ENCODE assay signal across 18 mouse cellular contexts in the genomic region with DNA sequence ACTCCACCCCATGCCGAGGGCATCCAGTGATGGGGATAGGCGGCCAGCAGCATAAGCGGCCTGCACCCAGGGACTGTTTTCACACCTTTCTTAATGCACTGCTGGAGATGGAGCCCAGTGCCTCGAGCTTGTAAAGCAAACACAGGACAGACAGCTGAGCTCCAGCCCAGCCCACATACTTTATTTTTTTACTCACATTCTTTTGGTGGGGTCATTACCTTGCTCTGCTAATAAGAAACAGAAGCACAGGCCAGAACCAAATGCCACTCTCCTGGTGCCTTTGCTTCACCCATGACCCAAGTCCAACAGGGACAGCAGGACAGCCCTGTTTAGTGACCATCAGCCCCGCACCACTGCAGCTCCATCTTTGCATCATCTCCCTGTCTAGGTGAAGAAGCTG.
DNase-seq lines count a peak whose midpoint lies in the region; ATAC-seq and TF ChIP-seq lines count a peak whose summit lies in the region.
"Had no signal": no experiment of that assay in that cellular context is flagged by ENCODE, and none has a peak within 500 bp of the region (broad histone marks: within the 10 kb centered on the region; RNA-seq: fewer than 3 reads in every experiment).

No protein-coding gene starts in this region.

- peak; percentile 41; the same call in 1 of the 2 replicates for ATAC-seq in stomach, embryonic 15.5 days (ENCODE audit: insufficient read depth, low FRiP score, low read depth)
- ATAC-seq in stomach, postnatal 0 days (ENCODE audit: low FRiP score, low TSS enrichment), result no peak
- ATAC-seq: forebrain, embryonic 13.5 days had no signal

- DNase-seq in stomach, postnatal 0 days (ENCODE audit: low spot score), result no peak
- peak; percentile 29 for DNase-seq in kidney, adult 9 months
- DNase-seq in limb, embryonic 10.5 days (ENCODE audit: low spot score), result peak; percentile 48
- no peak for DNase-seq in c-Kit-positive CD71-positive TER-119-positive erythroid progenitor cells, embryonic 14.5 days (ENCODE audit: low spot score)
- no peak for DNase-seq in left cerebral cortex, adult 2 months (ENCODE audit: extremely low spot score in 1 of 2, low spot score in 2 of 2)
- DNase-seq in thymus, postnatal 25 days, result no peak
- DNase-seq: adrenal gland, adult 8-10 months; cerebellum, adult 9-11 months; gastrocnemius, postnatal 36 days; midbrain, embryonic 14.5 days; retina, postnatal 1 day; thymus, postnatal 4 days had no signal

- H3K27me3 ChIP-seq in stomach, embryonic 15.5 days (replicated peaks), result no peaks in the 10 kb centered on the region
- H3K27me3 ChIP-seq in stomach, postnatal 0 days (ENCODE audit: control insufficient read depth, insufficient read depth, low read length), result no peaks in the 10 kb centered on the region
- H3K27me3 ChIP-seq in limb, embryonic 10.5 days (ENCODE audit: low read depth, poor library complexity, severe bottlenecking), result no peaks in the 10 kb centered on the region
- H3K27me3 ChIP-seq: embryonic facial prominence, embryonic 15.5 days; forebrain, embryonic 13.5 days; heart, embryonic 13.5 days; neural tube, embryonic 12.5 days had no signal

- 53% methylated on average over 5 of the region's 5 CpGs for WGBS in stomach, embryonic 15.5 days
- 60% methylated on average over 5 of the region's 5 CpGs for WGBS in stomach, postnatal 0 days
- 30% methylated on average over 5 of the region's 5 CpGs for WGBS in limb, embryonic 10.5 days

- H3K36me3 ChIP-seq in stomach, embryonic 15.5 days, result no peaks in the 10 kb centered on the region; the same call in 1 of the 2 replicates
- H3K36me3 ChIP-seq in stomach, postnatal 0 days (ENCODE audit: control insufficient read depth, insufficient read depth, low read length), result peaks cover 10% of the 10 kb centered on the region; the same call in 1 of the 2 replicates
- H3K36me3 ChIP-seq in limb, embryonic 10.5 days, result peaks cover 26% of the 10 kb centered on the region

- intact Hi-C loops in left cerebral cortex, adult 2 months (cut with DNase I), result loop anchor here (10.0 kb wide), 1 partner anchor 507 kb away; no protein-coding TSS in a partner anchor

- no peak overlapping the region for H3K4me3 ChIP-seq in stomach, embryonic 15.5 days (replicated peaks)
- no peak overlapping the region for H3K4me3 ChIP-seq in stomach, postnatal 0 days (ENCODE audit: low read depth, low read length)
- no peak overlapping the region for H3K4me3 ChIP-seq in limb, embryonic 10.5 days
- H3K4me3 ChIP-seq in left cerebral cortex, adult 2 months, result no peak overlapping the region
- H3K4me3 ChIP-seq: embryonic facial prominence, embryonic 15.5 days; forebrain, embryonic 13.5 days; heart, embryonic 13.5 days; neural tube, embryonic 12.5 days had no signal

- peaks cover 6% of the 10 kb centered on the region; the same call in 1 of the 2 replicates for H3K4me1 ChIP-seq in stomach, embryonic 15.5 days
- peaks cover 6% of the 10 kb centered on the region; the same call in 1 of the 2 replicates for H3K4me1 ChIP-seq in stomach, postnatal 0 days (replicated peaks; ENCODE audit: control insufficient read depth, insufficient read depth)
- H3K4me1 ChIP-seq in limb, embryonic 10.5 days, result peaks cover 36% of the 10 kb centered on the region

- TF ChIP-seq EP300 in stomach, postnatal 0 days (optimal IDR thresholded peaks at IDR 0.05), result no peak

- TF ChIP-seq CTCF in stomach, postnatal 0 days (IDR thresholded peaks at IDR 0.05; ENCODE audit: low read depth), result no peak
- no peak for TF ChIP-seq CTCF in left cerebral cortex, adult 2 months (IDR thresholded peaks at IDR 0.05)

- H3K9ac ChIP-seq in stomach, embryonic 15.5 days, result no peak overlapping the region
- no peak overlapping the region for H3K9ac ChIP-seq in stomach, postnatal 0 days (ENCODE audit: low read length)
- H3K9ac ChIP-seq: embryonic facial prominence, embryonic 15.5 days; forebrain, embryonic 13.5 days; heart, embryonic 13.5 days; liver, embryonic 14.5 days; neural tube, embryonic 12.5 days had no signal

- H3K4me2 ChIP-seq in stomach, embryonic 15.5 days, result no peak overlapping the region
- no peak overlapping the region for H3K4me2 ChIP-seq in stomach, postnatal 0 days (replicated peaks; ENCODE audit: low read depth)
- H3K4me2 ChIP-seq: embryonic facial prominence, embryonic 15.5 days; forebrain, embryonic 13.5 days; heart, embryonic 13.5 days; neural tube, embryonic 12.5 days had no signal

- H3K9me3 ChIP-seq in stomach, embryonic 15.5 days, result no peaks in the 10 kb centered on the region
- H3K9me3 ChIP-seq in stomach, postnatal 0 days (ENCODE audit: control insufficient read depth, low read length), result no peaks in the 10 kb centered on the region
- no peaks in the 10 kb centered on the region for H3K9me3 ChIP-seq in limb, embryonic 10.5 days (replicated peaks)
- H3K9me3 ChIP-seq: embryonic facial prominence, embryonic 15.5 days; forebrain, embryonic 13.5 days; heart, embryonic 13.5 days; neural tube, embryonic 12.5 days had no signal

- no peak overlapping the region for H3K27ac ChIP-seq in stomach, embryonic 15.5 days
- H3K27ac ChIP-seq in stomach, postnatal 0 days (replicated peaks), result no peak overlapping the region
- peak overlapping the region; percentile 65; the same call in 1 of the 2 replicates for H3K27ac ChIP-seq in limb, embryonic 10.5 days
- H3K27ac ChIP-seq in left cerebral cortex, adult 2 months, result no peak overlapping the region
- H3K27ac ChIP-seq: forebrain, embryonic 13.5 days; heart, embryonic 13.5 days; liver, embryonic 14.5 days; neural tube, embryonic 12.5 days had no signal

Comparison
In these comparisons a context has a peak if more than half of its experiments do, and no peak if none do; other contexts are left out.
1. DNase-seq: peak in kidney, adult 9 months (single experiment) and limb, embryonic 10.5 days (single experiment); none in stomach, postnatal 0 days (single experiment), c-Kit-positive CD71-positive TER-119-positive erythroid progenitor cells, embryonic 14.5 days (single experiment), left cerebral cortex, adult 2 months (0 of 2) and thymus, postnatal 25 days (single experiment).